Mouse (Mus musculus) C2C12 (cell line): ENCODE results near the gene Ckap2l.

Experiments
- CEBPB ChIP-seq: IDR thresholded peaks from one replicate; pipeline ENCODE4 v1.6.1; 2011; ENCODE audit warnings: low read depth, mild to moderate bottlenecking, control low read depth, moderate library complexity
- CTCF ChIP-seq: IDR thresholded peaks from one replicate; pipeline ENCODE4 v1.5.1; 2011; ENCODE audit not compliant: control insufficient read depth, insufficient read depth, insufficient read length
- MYOG ChIP-seq: IDR thresholded peaks from one replicate; pipeline ENCODE4 v1.6.1; 2011; ENCODE audit not compliant: control insufficient read depth, insufficient read length; ENCODE audit errors: extremely low read depth
- USF1 ChIP-seq: IDR thresholded peaks from one replicate; pipeline ENCODE4 v1.6.1; 2011; ENCODE audit warnings: low read depth, mild to moderate bottlenecking, control low read depth, moderate library complexity

DNA sequence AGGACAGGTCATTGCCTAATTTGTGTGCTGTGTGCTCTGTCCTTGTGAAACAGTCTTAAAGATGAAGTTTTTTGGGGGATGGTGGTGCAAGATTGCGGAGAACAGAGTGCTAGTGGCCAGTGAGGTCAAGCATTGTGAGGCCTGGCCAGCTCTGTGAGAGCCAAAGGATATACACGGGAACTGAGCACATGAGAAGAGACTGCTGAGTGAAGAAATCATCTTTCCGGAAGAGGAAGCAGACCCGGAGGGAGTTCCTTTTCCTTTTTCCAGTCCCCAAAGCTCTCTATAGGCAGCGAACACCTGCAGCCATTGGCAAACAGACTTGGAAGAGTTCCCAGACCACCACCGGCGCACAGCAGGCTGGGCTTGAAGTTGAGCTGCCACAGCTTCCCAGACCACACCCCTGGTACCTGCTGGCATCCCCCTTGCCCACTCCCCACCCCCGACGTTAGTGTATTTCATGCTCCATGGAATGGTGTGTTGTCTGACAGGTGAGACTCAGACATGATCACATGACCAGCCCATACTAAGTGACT, 75.8 kb downstream of the Ckap2l start:
- TF ChIP-seq CTCF (no peak), USF1 (no peak), CEBPB (no peak), MYOG (no peak)
